Mouse (Mus musculus): ENCODE results near the gene Slc28a1. TPM values are rescaled to one million over a fixed set of nuclear protein-coding genes. Genes with fewer than 3 reads are reported as not detected.

Gene Slc28a1
- under 1 TPM; 0.33 to 0.34 TPM for total RNA-seq (2021)
- long read RNA-seq, experiment 1, partial matches to known transcripts: 0 of 2 reads
- long read RNA-seq, experiment 1, other reads (novel, unspliced or antisense): 2 of 2 reads
- long read RNA-seq, experiment 2: 0 reads

- intact Hi-C loops (cut with DNase I): no loop called here
These were observed at the start of gene Slc28a1 for GRCm38 (mm10) chr7:81114555-81114954. Slc28a1 (plus strand) TSS chr7:81114799.

GRCm38 (mm10) chr7:81066714-81067113, 47.9 kb upstream of the Slc28a1 start:
- no peak for DNase-seq
- intact Hi-C loops (cut with DNase I): no loop called here

More at GRCm38 (mm10) chr7:81114555-81114954, at the start of gene Slc28a1:
- no peak for DNase-seq

- intact Hi-C loops (cut with DNase I): loop anchor here (5.0 kb wide), 1 partner anchor 60 kb away; no protein-coding TSS in a partner anchor
- peak; percentile 82 to 85 for DNase-seq
These were observed 42.1 kb upstream of the Slc28a1 start for GRCm38 (mm10) chr7:81072463-81072862.

GRCm38 (mm10) chr7:81073273-81073672, 41.3 kb upstream of the Slc28a1 start:
- intact Hi-C loops (cut with DNase I): loop anchor here (5.0 kb wide), 1 partner anchor 59 kb away; no protein-coding TSS in a partner anchor

GRCm38 (mm10) chr7:81074546-81074945, 40.1 kb upstream of the Slc28a1 start:
- DNase-seq: no peak
- intact Hi-C loops (cut with DNase I): loop anchor here (5.0 kb wide), 1 partner anchor 58 kb away; no protein-coding TSS in a partner anchor

More at GRCm38 (mm10) chr7:81073273-81073672, 41.3 kb upstream of the Slc28a1 start:
- no peak for DNase-seq

GRCm38 (mm10) chr7:81075299-81075698, 39.3 kb upstream of the Slc28a1 start:
- no peak for DNase-seq
- intact Hi-C loops (cut with DNase I): no loop called here

- intact Hi-C loops (cut with DNase I): no loop called here
- no peak for DNase-seq
These were observed 38.9 kb upstream of the Slc28a1 start for GRCm38 (mm10) chr7:81075732-81076131.

GRCm38 (mm10) chr7:81077009-81077408, 37.6 kb upstream of the Slc28a1 start:
- DNase-seq: peak; percentile 31 to 56
- intact Hi-C loops (cut with DNase I): no loop called here

- intact Hi-C loops (cut with DNase I): no loop called here
- DNase-seq: peak; percentile 44 to 67
These were observed 35.9 kb upstream of the Slc28a1 start for GRCm38 (mm10) chr7:81078740-81079139.

- peak in 1 of 2 experiments; percentile 13 for DNase-seq
- intact Hi-C loops (cut with DNase I): no loop called here
These were observed 21.1 kb upstream of the Slc28a1 start for GRCm38 (mm10) chr7:81093420-81093965.

GRCm38 (mm10) chr7:81094104-81094757, 20.4 kb upstream of the Slc28a1 start:
- intact Hi-C loops (cut with DNase I): no loop called here
- DNase-seq: no peak

GRCm38 (mm10) chr7:81100341-81100740, 14.3 kb upstream of the Slc28a1 start:
- DNase-seq: no peak
- intact Hi-C loops (cut with DNase I): no loop called here

GRCm38 (mm10) chr7:81102854-81103253, 11.7 kb upstream of the Slc28a1 start:
- intact Hi-C loops (cut with DNase I): no loop called here
- no peak for DNase-seq

- DNase-seq: no peak
- intact Hi-C loops (cut with DNase I): no loop called here
These were observed 9.1 kb upstream of the Slc28a1 start for GRCm38 (mm10) chr7:81105525-81105924.

- intact Hi-C loops (cut with DNase I): no loop called here
- no peak for DNase-seq
These were observed 6.4 kb upstream of the Slc28a1 start for GRCm38 (mm10) chr7:81108226-81108625.

- peak; percentile 80 to 86 for DNase-seq
- intact Hi-C loops (cut with DNase I): no loop called here
These were observed 4.6 kb upstream of the Slc28a1 start for GRCm38 (mm10) chr7:81109717-81110651.

GRCm38 (mm10) chr7:81110791-81111190, 3.8 kb upstream of the Slc28a1 start:
- intact Hi-C loops (cut with DNase I): no loop called here
- no peak for DNase-seq

- intact Hi-C loops (cut with DNase I): no loop called here
- DNase-seq: no peak
These were observed 2.9 kb upstream of the Slc28a1 start for GRCm38 (mm10) chr7:81111729-81112128.

- DNase-seq: peak in 1 of 2 experiments; percentile 55
- intact Hi-C loops (cut with DNase I): no loop called here
These were observed 1.8 kb upstream of the Slc28a1 start for GRCm38 (mm10) chr7:81112686-81113360.

GRCm38 (mm10) chr7:81121099-81121498, 6.5 kb downstream of the Slc28a1 start:
- intact Hi-C loops (cut with DNase I): no loop called here
- DNase-seq: no peak
